Mouse (Mus musculus): ENCODE data around the gene Fam71e1. TPM values are rescaled to one million over a fixed set of nuclear protein-coding genes. Genes with fewer than 3 reads are reported as not detected.
A peak's percentile ranks its signal among the peaks of the same experiment; 100 is the strongest.

Gene Fam71e1
- polyA plus RNA-seq, 1 experiment from 2014 or later, result 30.1 TPM

DNA sequence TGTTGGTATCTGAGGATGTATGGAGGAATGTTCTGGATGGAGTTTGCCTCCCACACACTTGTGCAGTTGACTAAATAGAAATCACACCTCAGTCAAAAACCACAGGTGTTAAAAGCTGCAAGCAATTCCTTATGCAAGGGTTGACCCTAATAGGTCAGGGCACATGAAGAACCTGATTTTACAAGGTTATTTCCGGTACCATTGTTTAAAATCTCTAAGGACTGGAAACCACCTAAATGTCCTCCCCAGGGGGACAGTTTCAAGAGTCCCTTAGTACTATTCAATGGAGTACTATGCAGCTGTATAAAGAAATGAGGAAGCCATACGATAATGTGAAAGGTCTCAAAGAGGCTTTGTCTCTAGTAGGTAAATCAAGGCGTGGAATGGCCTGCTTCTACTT is 49.9 kb downstream of the Fam71e1 start:
- WGBS, result 98% methylated on average over 3 of the region's 3 CpGs
- Histone ChIP-seq H3K27me3 (no peaks in the 10 kb centered on the region), H3K27ac (no peak overlapping the region), H3K9me3 (replicated peaks) (no peaks in the 10 kb centered on the region), H3K4me3 (no peak overlapping the region), H3K4me2 (no peak overlapping the region), H3K9ac (no peak overlapping the region), H3K4me1 (peaks cover 15% of the 10 kb centered on the region), H3K36me3 (ENCODE audit: poor library complexity, severe bottlenecking) (peaks cover 41% of the 10 kb centered on the region)
- ATAC-seq, result no peak

DNA sequence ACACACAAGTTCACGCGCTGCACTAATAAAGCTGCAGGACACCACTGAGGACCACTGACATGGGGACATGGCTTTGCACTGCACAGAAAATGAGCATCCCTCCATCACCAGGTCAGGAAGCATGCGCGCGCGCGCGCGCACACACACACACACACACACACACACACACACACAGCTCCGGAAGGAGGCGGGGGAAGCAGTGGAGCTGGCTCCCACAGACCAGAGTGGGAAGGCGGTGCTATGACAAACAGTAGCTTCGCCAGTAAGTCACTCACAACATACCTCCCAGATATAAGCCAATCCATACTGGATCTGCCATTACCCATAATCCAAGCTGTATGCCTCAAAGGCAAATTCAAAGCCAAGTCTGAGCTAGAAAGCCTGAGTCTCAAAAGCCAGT is 50.7 kb downstream of the Fam71e1 start:
- no peak for ATAC-seq
- Histone ChIP-seq H3K4me2 (peak overlapping the region; percentile 93), H3K27ac (no peak overlapping the region), H3K36me3 (ENCODE audit: poor library complexity, severe bottlenecking) (peaks cover 41% of the 10 kb centered on the region), H3K9me3 (replicated peaks) (no peaks in the 10 kb centered on the region), H3K9ac (peak overlapping the region; percentile 74), H3K27me3 (no peaks in the 10 kb centered on the region), H3K4me1 (peaks cover 15% of the 10 kb centered on the region), H3K4me3 (peak overlapping the region; percentile 67; the same call in 1 of the 2 replicates)
- 96% methylated on average over 13 of the region's 13 CpGs for WGBS

DNA sequence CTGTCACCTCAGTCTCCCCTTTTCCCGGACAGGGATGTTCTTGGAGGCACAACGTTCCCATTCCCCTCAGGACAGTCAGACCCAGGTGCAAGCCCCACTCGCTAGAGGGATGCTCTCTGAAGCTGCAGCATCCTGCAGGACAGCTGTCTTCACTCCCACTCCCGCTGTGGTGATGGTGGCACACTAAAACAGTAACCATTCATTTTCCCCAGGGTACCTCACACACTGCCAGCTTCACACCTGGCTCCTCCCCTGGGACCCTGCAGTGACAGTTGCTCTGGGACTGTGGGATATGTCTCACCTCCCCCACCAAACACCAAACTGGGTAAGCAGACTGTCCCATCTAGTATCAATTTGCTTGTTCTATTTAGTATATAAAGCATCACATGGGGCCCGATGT is 51.3 kb downstream of the Fam71e1 start:
- Histone ChIP-seq H3K27me3 (no peaks in the 10 kb centered on the region), H3K27ac (no peak overlapping the region), H3K36me3 (ENCODE audit: poor library complexity, severe bottlenecking) (peaks cover 39% of the 10 kb centered on the region), H3K9me3 (replicated peaks) (no peaks in the 10 kb centered on the region), H3K4me1 (peaks cover 19% of the 10 kb centered on the region), H3K4me3 (peak overlapping the region; percentile 67), H3K4me2 (peak overlapping the region; percentile 93), H3K9ac (peak overlapping the region; percentile 74)
- 28% methylated on average over 5 of the region's 5 CpGs for WGBS
- ATAC-seq, result no peak

DNA sequence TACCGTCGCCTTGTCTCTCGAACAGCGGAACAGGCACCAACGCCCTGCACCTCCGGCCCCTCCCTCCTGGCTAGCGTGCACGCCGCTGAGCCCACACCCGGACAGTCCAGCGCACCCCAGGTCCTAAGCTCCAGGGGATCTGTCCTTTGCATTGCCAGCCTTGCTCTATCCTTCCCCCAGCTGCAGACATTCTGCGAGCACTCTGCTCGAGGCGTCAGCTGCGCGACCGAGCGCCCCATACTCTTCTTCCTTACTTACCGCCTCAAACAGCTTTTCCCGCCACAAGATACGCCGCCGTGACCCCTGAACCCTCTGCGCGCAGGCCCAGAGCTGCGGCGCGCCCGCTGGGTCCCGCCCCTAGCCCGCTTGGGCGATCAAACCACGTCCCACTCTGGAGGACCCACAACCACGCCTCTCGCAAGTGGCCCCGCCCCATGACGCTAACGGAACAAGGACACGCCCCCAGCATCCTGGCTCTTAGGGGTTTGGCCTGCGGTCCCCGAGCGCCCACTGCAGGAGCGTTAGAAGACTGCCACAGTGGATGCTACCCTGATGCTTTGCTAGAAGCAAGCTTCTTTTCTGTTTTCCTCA is 52.2 kb downstream of the Fam71e1 start, which contains the start of gene Pold1:
Gene Pold1, minus strand, starts transcription at position 353 of the 591 bp plus-strand sequence.
- peak within 1 kb of the TSS; percentile 67 for H3K4me3 ChIP-seq
- H3K4me1 ChIP-seq, result peaks cover 25% of the 10 kb centered on the region
- H3K27ac ChIP-seq, result peak within 1 kb of the TSS; percentile 76
- peak within 1 kb of the TSS; percentile 93 for H3K4me2 ChIP-seq
- H3K36me3 ChIP-seq (ENCODE audit: poor library complexity, severe bottlenecking), result peaks cover 36% of the 10 kb centered on the region
- H3K9ac ChIP-seq, result peak within 1 kb of the TSS; percentile 74
- H3K27me3 ChIP-seq, result no peaks in the 10 kb centered on the region
- under 1% methylated on average over 43 of the region's 43 CpGs for WGBS
- peak; percentile 94 for ATAC-seq
- no peaks in the 10 kb centered on the region for H3K9me3 ChIP-seq (replicated peaks)

DNA sequence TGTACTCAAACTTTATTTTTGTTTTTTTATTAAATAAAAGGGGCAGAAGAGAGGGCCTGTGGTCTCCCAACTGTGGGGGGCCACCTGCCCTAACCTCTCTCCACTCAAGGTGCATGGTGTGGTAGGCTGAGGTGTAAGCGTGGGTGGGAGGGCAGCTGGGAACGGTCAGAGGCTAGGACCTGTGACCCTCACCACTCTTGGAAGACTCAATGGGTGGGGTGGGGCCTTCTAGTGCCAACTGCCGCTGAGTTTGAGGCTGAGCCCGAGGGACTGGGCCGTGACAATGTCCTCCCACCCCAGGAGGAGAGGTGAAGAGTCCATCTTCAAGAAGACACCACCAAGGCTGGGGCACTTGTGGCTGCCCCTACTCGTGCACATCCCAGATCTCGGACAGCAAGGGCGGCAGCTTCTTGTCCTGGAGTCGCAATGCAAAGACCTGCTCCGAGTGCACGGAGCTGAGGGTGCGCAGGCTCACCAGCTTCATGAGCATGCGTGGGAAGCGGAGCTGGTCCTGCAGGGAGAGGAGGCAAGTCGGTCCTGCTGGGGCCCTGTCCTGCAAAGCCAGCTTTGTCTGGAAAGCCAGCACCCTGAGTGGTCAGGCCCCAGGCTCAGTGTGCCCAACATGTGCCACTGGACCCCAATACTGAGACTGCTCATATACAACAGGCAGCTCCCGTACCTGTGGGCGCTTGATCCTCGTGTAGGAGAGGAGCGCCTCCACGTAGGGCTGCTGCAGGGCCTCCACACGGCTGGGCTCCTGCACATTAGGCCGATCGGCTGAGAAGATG is 53.4 kb downstream of the Fam71e1 start:
- Histone ChIP-seq H3K4me1 (peaks cover 25% of the 10 kb centered on the region), H3K27ac (no peak overlapping the region; the same call in 1 of the 2 replicates), H3K36me3 (ENCODE audit: poor library complexity, severe bottlenecking) (peaks cover 36% of the 10 kb centered on the region), H3K9ac (no peak overlapping the region), H3K4me3 (no peak overlapping the region), H3K27me3 (no peaks in the 10 kb centered on the region), H3K9me3 (replicated peaks) (no peaks in the 10 kb centered on the region), H3K4me2 (no peak overlapping the region)
- no peak for ATAC-seq
- 95% methylated on average over 23 of the region's 23 CpGs for WGBS

DNA sequence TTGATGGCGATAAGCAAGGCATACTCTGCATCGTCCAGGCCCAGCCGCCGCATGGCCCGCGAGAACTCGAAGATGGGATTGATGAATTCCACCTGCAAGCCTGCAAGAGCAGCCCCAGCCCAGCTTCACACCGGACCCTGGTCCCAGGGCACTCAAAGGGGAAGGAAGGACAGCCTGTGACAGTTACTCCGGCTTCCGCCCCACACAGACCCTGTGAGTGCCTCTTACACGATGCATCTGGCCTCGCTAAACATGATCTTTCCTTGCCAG is 54.0 kb downstream of the Fam71e1 start:
- no peak for ATAC-seq
- Histone ChIP-seq H3K4me3 (no peak overlapping the region), H3K27me3 (peaks cover 1% of the 10 kb centered on the region; the same call in 1 of the 2 replicates), H3K36me3 (ENCODE audit: poor library complexity, severe bottlenecking) (peaks cover 36% of the 10 kb centered on the region), H3K27ac (no peak overlapping the region), H3K4me1 (peaks cover 25% of the 10 kb centered on the region), H3K9me3 (replicated peaks) (no peaks in the 10 kb centered on the region), H3K4me2 (no peak overlapping the region), H3K9ac (no peak overlapping the region)
- WGBS, result 94% methylated on average over 12 of the region's 12 CpGs

Small RNA genes within 50 kb of the gene (microRNA-seq; reads per million reads assigned to microRNA genes)
- gene Mir7052 (not detected), gene Mir7053 (not detected)

Other genes starting within 250 kb of the Fam71e1 start
- 1.3 and 1.4 TPM in 2 replicates for gene 1700028J19Rik, start 249.9 kb upstream of the Fam71e1 start, polyA plus RNA-seq (2015; fragmentation: Nextera tagmentation; extraction: Ambion mirVana)
- 172 and 212 TPM in 2 replicates for gene 2410002F23Rik, start 249.9 kb upstream of the Fam71e1 start, polyA plus RNA-seq (2015; fragmentation: Nextera tagmentation; extraction: Ambion mirVana)
- 0.14 and 0.21 TPM in 2 replicates for gene Acp4, start 239.2 kb upstream of the Fam71e1 start, polyA plus RNA-seq (2015; fragmentation: Nextera tagmentation; extraction: Ambion mirVana)
- not detected in 2 replicates for gene Gm15517, start 235.1 kb upstream of the Fam71e1 start, polyA plus RNA-seq (2015; fragmentation: Nextera tagmentation; extraction: Ambion mirVana)
- gene Clec11a, start 189.7 kb upstream of the Fam71e1 start, polyA plus RNA-seq (2015; fragmentation: Nextera tagmentation; extraction: Ambion mirVana), result 3.0 and 3.4 TPM in 2 replicates
- 13.2 and 15.1 TPM in 2 replicates for gene Shank1, start 186.3 kb upstream of the Fam71e1 start, polyA plus RNA-seq (2015; fragmentation: Nextera tagmentation; extraction: Ambion mirVana)
- gene Syt3, start 112.5 kb upstream of the Fam71e1 start, polyA plus RNA-seq (2015; fragmentation: Nextera tagmentation; extraction: Ambion mirVana), result 10.1 and 10.6 TPM in 2 replicates
- gene 1700008O03Rik, start 110.8 kb upstream of the Fam71e1 start, polyA plus RNA-seq (2015; fragmentation: Nextera tagmentation; extraction: Ambion mirVana), result 0.59 and 1.1 TPM in 2 replicates
- gene Lrrc4b, start 67.6 kb upstream of the Fam71e1 start, polyA plus RNA-seq (2015; fragmentation: Nextera tagmentation; extraction: Ambion mirVana), result 11.6 and 12.6 TPM in 2 replicates
- gene Aspdh, start 31.2 kb upstream of the Fam71e1 start, polyA plus RNA-seq (2015; fragmentation: Nextera tagmentation; extraction: Ambion mirVana), result 3.8 and 4.0 TPM in 2 replicates
- gene Josd2, start 28.6 kb upstream of the Fam71e1 start, polyA plus RNA-seq (2015; fragmentation: Nextera tagmentation; extraction: Ambion mirVana), result 49.0 and 56.1 TPM in 2 replicates
- 101 and 106 TPM in 2 replicates for gene Emc10, start 52 bp upstream of the Fam71e1 start, polyA plus RNA-seq (2015; fragmentation: Nextera tagmentation; extraction: Ambion mirVana)
- 0.13 and 0.14 TPM in 2 replicates for gene Mybpc2, start 28.1 kb downstream of the Fam71e1 start, polyA plus RNA-seq (2015; fragmentation: Nextera tagmentation; extraction: Ambion mirVana)
- not detected in 2 replicates for gene Spib, start 35.5 kb downstream of the Fam71e1 start, polyA plus RNA-seq (2015; fragmentation: Nextera tagmentation; extraction: Ambion mirVana)
- gene Pold1, start 52.3 kb downstream of the Fam71e1 start, polyA plus RNA-seq (2015; fragmentation: Nextera tagmentation; extraction: Ambion mirVana), result 77.8 and 89.7 TPM in 2 replicates
- gene Nr1h2, start 57.4 kb downstream of the Fam71e1 start, polyA plus RNA-seq (2015; fragmentation: Nextera tagmentation; extraction: Ambion mirVana), result 76.0 and 76.2 TPM in 2 replicates
- 0.53 and 0.57 TPM in 2 replicates for gene Napsa, start 75.8 kb downstream of the Fam71e1 start, polyA plus RNA-seq (2015; fragmentation: Nextera tagmentation; extraction: Ambion mirVana)
- gene Kcnc3, start 94.1 kb downstream of the Fam71e1 start, polyA plus RNA-seq (2015; fragmentation: Nextera tagmentation; extraction: Ambion mirVana), result 2.1 and 2.4 TPM in 2 replicates
- 0.49 and 0.84 TPM in 2 replicates for gene Myh14, start 174.3 kb downstream of the Fam71e1 start, polyA plus RNA-seq (2015; fragmentation: Nextera tagmentation; extraction: Ambion mirVana)
- not detected in 2 replicates for gene Izumo2, start 212.2 kb downstream of the Fam71e1 start, polyA plus RNA-seq (2015; fragmentation: Nextera tagmentation; extraction: Ambion mirVana)

All from forebrain, embryonic 13.5 days (tissue).